Mouse (Mus musculus) hindbrain, embryonic 16.5 days (tissue): ENCODE measurements around the gene Nkd2. TPM values are rescaled to one million over a fixed set of nuclear protein-coding genes. Genes with fewer than 3 reads are reported as not detected.

Experiments
- ATAC-seq: fragments of 200-750 bp; cut with Nextera tagmentation; 2 replicates; pipeline ENCODE4 v1.8.0; 2017; ENCODE audit warnings: moderate TSS enrichment, moderate library complexity
- H3K27ac ChIP-seq: fragments of 300-500 bp; sonication (generic); 2 replicates; pipeline ENCODE4 v1.5.1; 2014; ENCODE audit warnings: low read depth, mild to moderate bottlenecking, control low read depth, low read length, moderate library complexity
- H3K27me3 ChIP-seq: fragments of 300-500 bp; sonication (generic); replicated peaks from 2 replicates; pipeline ENCODE4 v1.6.1; 2014; ENCODE audit warnings: low read length; ENCODE audit not compliant: control insufficient read depth, insufficient read depth
- H3K36me3 ChIP-seq: fragments of 300-500 bp; sonication (generic); 2 replicates; pipeline ENCODE4 v1.6.1; 2014; ENCODE audit warnings: mild to moderate bottlenecking, low read length, moderate library complexity, mixed read lengths; ENCODE audit not compliant: control insufficient read depth, insufficient read depth
- H3K4me1 ChIP-seq: fragments of 300-500 bp; sonication (generic); 2 replicates; pipeline ENCODE4 v1.6.1; 2014; ENCODE audit warnings: low read depth, low read length; ENCODE audit not compliant: control insufficient read depth, insufficient read depth
- H3K4me2 ChIP-seq: fragments of 300-500 bp; sonication (generic); 2 replicates; pipeline ENCODE4 v1.6.1; 2014; ENCODE audit warnings: mild to moderate bottlenecking, low read length, control low read depth, moderate library complexity
- H3K4me3 ChIP-seq: fragments of 300-500 bp; sonication (generic); 2 replicates; pipeline ENCODE4 v1.5.1; 2014; ENCODE audit warnings: mild to moderate bottlenecking, low read length, control low read depth, moderate library complexity
- H3K9ac ChIP-seq: fragments of 300-500 bp; sonication (generic); 2 replicates; pipeline ENCODE4 v1.6.1; 2014; ENCODE audit warnings: low read depth, mild to moderate bottlenecking, control low read depth, low read length, moderate library complexity
- H3K9me3 ChIP-seq: fragments of 300-500 bp; sonication (generic); 2 replicates; pipeline ENCODE4 v1.6.1; 2014; ENCODE audit warnings: mild to moderate bottlenecking, low read length, moderate library complexity; ENCODE audit not compliant: control insufficient read depth
- WGBS: fragments of 180-500 bp; shearing (Covaris S2); extraction: QIAGEN DNeasy Blood & Tissue Kit; methylation state at CpG from one replicate; pipeline ENCODE4 v1.1.7; 2014; 5-methylcytosine and 5-hydroxymethylcytosine counted together
- polyA plus RNA-seq: library from polyadenylated mRNA; unstranded; fragments of >200 nt; fragmentation: Nextera tagmentation; extraction: Ambion mirVana; gene quantifications from 2 replicates; pipeline ENCODE4 v1.2.1, GENCODE M21; 2015

Gene Nkd2
- polyA plus RNA-seq, 1 experiment from 2014 or later, result 16.9 TPM

DNA sequence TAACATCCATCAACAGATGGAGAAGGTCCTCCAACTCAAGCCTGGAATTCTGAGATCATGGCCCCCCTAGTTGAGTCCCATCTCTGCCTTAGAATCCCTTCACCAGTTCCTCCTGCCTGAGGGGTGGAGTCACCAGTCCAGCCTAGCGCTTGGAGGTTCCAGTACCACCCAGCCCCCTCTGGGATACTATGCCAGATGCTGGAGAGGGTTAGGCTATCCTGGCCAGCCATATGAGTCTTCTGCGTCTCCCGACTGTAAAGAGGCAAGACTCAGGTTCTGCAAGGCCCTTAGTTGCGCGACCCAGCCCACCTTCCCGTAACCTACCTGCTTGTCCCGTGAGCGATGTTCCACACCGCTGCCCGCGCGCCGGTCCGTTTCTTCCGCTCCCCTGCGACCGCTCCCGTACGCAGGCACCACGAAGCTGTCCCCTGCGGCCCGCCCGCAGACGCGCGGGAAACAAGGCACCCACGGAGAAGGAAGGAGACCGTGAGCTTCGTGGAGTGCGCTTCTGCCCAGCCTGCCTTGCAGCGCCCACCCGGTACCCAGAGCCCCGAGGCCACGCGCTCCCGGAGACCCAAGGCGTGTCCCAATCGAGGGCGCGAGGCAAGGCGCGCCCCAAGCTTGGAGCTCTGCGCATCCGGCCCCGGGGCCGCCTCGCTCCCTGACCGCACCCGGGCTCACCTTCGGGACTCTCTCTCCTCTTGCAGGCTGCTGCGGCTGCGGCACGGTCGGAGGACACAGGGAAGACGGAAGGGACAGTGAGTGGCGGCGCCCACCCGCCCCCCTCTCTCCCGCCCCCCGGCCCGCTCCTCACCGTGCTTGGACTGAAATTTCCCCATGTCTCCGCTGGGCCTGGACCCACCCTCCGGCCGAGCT lies 604 bp downstream of the Nkd2 start:
- peaks cover 6% of the 10 kb centered on the region for H3K4me1 ChIP-seq
- no peak overlapping the region for H3K27ac ChIP-seq
- no peaks in the 10 kb centered on the region for H3K36me3 ChIP-seq
- peak; percentile 79 for ATAC-seq
- peaks cover 2% of the 10 kb centered on the region; the same call in 1 of the 2 replicates for H3K27me3 ChIP-seq
- no peaks in the 10 kb centered on the region for H3K9me3 ChIP-seq
- peak overlapping the region; percentile 82 for H3K9ac ChIP-seq
- H3K4me2 ChIP-seq, result peak overlapping the region; percentile 93
- WGBS, result under 1% methylated on average over 40 of the region's 65 CpGs
- peak overlapping the region; percentile 72 for H3K4me3 ChIP-seq

DNA sequence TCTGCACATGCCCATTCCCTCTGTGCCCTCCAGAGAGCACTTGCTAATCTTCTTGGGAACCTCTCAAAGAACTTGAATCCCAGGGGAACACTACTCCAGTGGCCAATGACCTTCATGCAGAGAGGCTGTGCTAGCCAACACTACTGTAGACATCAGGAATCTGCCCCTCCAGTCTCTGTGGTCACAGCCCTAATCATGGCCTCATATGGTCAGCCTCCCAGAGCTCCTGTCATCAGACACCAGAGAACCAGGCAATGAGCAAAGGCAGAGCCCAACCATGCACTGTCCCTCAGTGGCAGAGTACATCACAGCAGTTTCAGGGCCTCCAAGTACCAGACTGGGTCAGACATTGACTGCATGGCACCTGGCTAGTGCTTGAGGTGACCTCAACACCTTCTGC lies 4.7 kb downstream of the Nkd2 start:
- Histone ChIP-seq H3K36me3 (no peaks in the 10 kb centered on the region), H3K9ac (no peak overlapping the region), H3K27me3 (no peaks in the 10 kb centered on the region; the same call in 1 of the 2 replicates), H3K4me1 (peaks cover 6% of the 10 kb centered on the region), H3K4me3 (no peak overlapping the region), H3K27ac (no peak overlapping the region), H3K4me2 (no peak overlapping the region), H3K9me3 (no peaks in the 10 kb centered on the region)
- no peak for ATAC-seq

DNA sequence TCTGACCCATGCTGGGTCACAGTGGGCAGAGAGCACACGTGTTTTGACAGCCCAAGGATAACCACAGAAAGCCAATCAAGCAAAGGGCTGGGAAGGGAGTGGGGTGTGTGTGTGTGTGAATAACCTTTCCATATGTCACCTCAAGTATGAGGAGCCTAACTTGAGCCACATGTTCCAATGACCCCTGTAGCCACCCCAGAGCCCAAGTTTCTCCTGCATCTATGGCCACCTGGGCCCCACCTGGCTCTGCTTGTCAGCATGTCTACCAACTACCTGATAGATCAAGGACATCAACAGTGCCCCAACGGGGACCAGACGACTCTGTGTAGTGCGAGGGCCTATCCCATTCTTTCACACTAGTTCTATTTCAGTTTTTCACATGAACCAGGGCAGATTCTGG lies 7.7 kb downstream of the Nkd2 start:
- Histone ChIP-seq H3K9me3 (no peaks in the 10 kb centered on the region), H3K27ac (no peak overlapping the region), H3K9ac (no peak overlapping the region), H3K4me1 (peaks cover 7% of the 10 kb centered on the region), H3K4me3 (no peak overlapping the region), H3K36me3 (no peaks in the 10 kb centered on the region), H3K4me2 (no peak overlapping the region), H3K27me3 (no peaks in the 10 kb centered on the region; the same call in 1 of the 2 replicates)
- peak; percentile 1; the same call in 1 of the 2 replicates for ATAC-seq
- 85% methylated on average over 4 of the region's 4 CpGs for WGBS

DNA sequence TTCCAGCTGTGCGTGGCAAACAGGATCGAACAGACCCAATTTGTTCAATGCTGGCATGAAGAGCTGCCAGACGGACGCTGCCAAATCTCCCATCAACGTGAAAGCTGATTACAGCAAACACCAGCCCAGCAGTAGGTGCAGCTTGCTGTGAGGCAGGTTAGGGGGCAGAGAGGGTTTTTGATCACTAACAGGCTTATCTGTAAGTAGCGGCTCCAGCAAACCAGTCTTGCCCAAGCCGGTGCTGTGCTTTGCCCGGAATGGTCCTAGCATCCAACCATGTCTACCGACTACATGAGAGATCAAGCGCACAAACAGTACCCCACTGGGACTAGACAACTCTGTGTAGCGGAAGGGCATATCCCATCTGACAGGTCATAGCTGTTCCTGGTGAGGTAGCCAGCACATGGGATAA lies 8.3 kb downstream of the Nkd2 start:
- Histone ChIP-seq H3K9me3 (no peaks in the 10 kb centered on the region), H3K27ac (no peak overlapping the region), H3K4me3 (no peak overlapping the region), H3K4me2 (no peak overlapping the region), H3K9ac (no peak overlapping the region), H3K4me1 (peaks cover 7% of the 10 kb centered on the region), H3K36me3 (no peaks in the 10 kb centered on the region), H3K27me3 (no peaks in the 10 kb centered on the region)
- peak; percentile 78 for ATAC-seq
- 62% methylated on average over 11 of the region's 11 CpGs for WGBS

DNA sequence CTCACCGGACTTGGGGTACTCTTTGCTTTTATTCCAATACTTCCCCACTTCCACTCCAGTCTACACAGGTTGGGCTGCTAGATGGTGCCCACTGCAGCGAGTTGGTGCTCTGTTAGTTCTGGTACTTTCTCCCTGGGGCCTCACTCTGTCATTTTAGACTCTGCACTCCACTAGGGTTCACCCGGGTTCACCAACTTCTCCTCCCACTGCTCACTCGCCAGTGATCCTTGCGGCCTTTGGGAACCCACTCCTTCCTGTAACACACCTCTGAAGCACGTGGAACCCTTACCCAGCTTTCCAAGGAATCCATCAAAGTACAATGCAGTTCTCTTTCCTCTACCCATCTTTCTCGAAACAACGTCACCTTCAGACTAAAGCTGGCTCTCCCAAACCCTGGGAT lies 9.7 kb downstream of the Nkd2 start:
- H3K4me3 ChIP-seq, result no peak overlapping the region
- peaks cover 7% of the 10 kb centered on the region for H3K4me1 ChIP-seq
- H3K27ac ChIP-seq, result no peak overlapping the region
- no peak overlapping the region for H3K9ac ChIP-seq
- 88% methylated on average over 8 of the region's 8 CpGs for WGBS
- H3K36me3 ChIP-seq, result no peaks in the 10 kb centered on the region
- H3K4me2 ChIP-seq, result no peak overlapping the region
- no peaks in the 10 kb centered on the region for H3K27me3 ChIP-seq
- H3K9me3 ChIP-seq, result no peaks in the 10 kb centered on the region
- no peak for ATAC-seq

DNA sequence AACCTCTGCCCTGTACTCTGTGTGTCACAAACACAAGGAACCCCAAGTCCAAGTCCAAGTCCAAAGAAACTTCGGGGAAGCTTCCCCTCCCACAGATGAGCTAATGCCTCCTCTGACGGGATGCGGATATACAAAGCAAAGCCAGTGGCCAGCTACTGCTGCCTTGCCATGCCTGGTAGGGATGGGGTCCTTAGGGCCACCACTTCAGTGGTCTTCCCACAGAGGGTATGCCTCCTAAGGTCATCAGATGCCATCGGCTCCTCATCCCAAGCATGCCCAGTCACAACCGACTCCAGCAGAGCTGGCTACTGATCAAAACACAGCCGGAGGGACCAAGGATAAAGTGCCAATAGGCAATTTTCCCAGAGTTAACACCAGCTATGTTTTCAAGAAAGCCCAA lies 10.9 kb downstream of the Nkd2 start:
- no peak overlapping the region for H3K4me2 ChIP-seq
- no peak overlapping the region for H3K27ac ChIP-seq
- 81% methylated on average over 6 of the region's 6 CpGs for WGBS
- no peak overlapping the region for H3K9ac ChIP-seq
- no peak overlapping the region for H3K4me3 ChIP-seq
- no peaks in the 10 kb centered on the region for H3K9me3 ChIP-seq
- no peak for ATAC-seq
- H3K4me1 ChIP-seq, result peaks cover 7% of the 10 kb centered on the region
- no peaks in the 10 kb centered on the region for H3K36me3 ChIP-seq
- H3K27me3 ChIP-seq, result no peaks in the 10 kb centered on the region

DNA sequence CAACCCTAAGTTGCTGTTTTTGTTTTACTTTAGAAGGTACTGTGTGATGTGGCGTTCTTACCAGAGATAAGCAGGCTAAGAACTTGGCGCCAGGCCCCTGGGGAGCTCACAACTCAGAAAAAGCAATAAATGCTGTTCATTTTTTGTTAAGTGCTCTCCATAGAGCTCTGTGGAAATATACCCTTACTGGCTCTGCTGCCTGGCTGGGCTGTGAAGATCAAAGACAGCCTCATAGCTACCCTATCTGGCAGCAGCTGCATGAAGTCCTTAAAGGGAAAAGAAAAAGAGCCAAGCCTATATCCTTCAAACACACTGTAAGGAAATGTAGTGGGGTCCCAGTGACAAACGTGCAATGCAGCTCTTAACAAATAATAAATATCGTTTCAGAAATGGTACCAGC lies 11.6 kb downstream of the Nkd2 start:
- Histone ChIP-seq H3K9me3 (no peaks in the 10 kb centered on the region), H3K9ac (no peak overlapping the region), H3K4me3 (no peak overlapping the region), H3K4me1 (peaks cover 7% of the 10 kb centered on the region), H3K36me3 (no peaks in the 10 kb centered on the region), H3K27ac (no peak overlapping the region), H3K27me3 (no peaks in the 10 kb centered on the region), H3K4me2 (no peak overlapping the region)
- no peak for ATAC-seq
- 64% methylated on average over 4 of the region's 4 CpGs for WGBS

DNA sequence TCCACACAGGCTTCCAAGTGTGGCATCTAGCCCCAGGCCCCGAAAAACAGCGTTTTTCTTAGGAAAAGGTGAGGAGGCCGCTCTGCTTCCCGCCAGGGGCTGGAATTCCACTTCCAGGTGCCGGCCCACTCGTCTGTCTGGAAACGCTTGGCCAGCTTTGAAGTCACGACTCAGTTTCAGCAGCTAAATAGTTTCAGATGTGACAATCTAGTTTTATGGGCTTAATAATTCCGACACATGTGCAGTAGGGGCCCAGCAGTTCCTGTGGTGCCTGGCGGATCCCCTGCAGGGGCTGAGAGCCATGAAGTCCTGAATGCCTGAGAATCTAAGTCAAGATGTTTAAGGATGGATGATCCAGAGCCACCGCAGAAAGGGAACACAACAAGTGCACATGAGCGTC lies 13.6 kb downstream of the Nkd2 start:
- H3K27ac ChIP-seq, result no peak overlapping the region
- no peak for ATAC-seq
- H3K36me3 ChIP-seq, result no peaks in the 10 kb centered on the region
- H3K4me2 ChIP-seq, result no peak overlapping the region
- 64% methylated on average over 12 of the region's 12 CpGs for WGBS
- no peak overlapping the region for H3K4me3 ChIP-seq
- no peaks in the 10 kb centered on the region for H3K27me3 ChIP-seq
- H3K9me3 ChIP-seq, result no peaks in the 10 kb centered on the region
- H3K9ac ChIP-seq, result no peak overlapping the region
- H3K4me1 ChIP-seq, result peaks cover 7% of the 10 kb centered on the region

DNA sequence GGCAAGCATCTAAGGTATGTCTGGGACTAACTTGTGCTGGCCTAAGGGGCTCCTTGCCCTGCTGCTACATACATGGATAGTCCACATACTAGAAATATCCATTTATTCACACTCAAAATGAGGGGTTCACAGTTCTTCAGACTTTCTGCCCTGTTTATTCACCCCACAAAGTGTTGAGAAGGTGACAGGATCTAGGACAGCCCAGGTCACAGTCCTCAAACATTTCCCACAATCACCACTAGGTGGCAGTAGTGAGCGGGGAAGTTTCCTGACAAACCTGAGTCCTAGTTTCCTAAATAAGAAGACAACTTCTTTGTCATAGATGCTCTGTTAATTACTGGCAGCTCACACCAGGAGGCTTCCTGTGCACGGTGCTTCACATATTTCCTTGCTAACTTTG lies 15.9 kb downstream of the Nkd2 start:
- 0% methylated on average over 2 of the region's 2 CpGs for WGBS
- no peak overlapping the region for H3K4me2 ChIP-seq
- H3K9me3 ChIP-seq, result no peaks in the 10 kb centered on the region
- H3K4me1 ChIP-seq, result peaks cover 8% of the 10 kb centered on the region
- no peaks in the 10 kb centered on the region for H3K27me3 ChIP-seq
- no peak overlapping the region for H3K4me3 ChIP-seq
- 0 out of 2 replicates have a peak, but pooled peaks cover 2% of the 10 kb centered on the region for H3K36me3 ChIP-seq
- H3K9ac ChIP-seq, result no peak overlapping the region
- no peak overlapping the region for H3K27ac ChIP-seq
- 0 out of 2 replicates have a peak, but pooled peaks have one; percentile 16 for ATAC-seq
